Mouse (Mus musculus): ENCODE data around the gene Nop14. TPM values are rescaled to one million over a fixed set of nuclear protein-coding genes. Genes with fewer than 3 reads are reported as not detected.
"Not testable (repeated sequence)": the region's sequence is repeated elsewhere in the genome, so short reads cannot be mapped to it uniquely, and the experiment has no call there.

Nop14 gene
- polyA plus RNA-seq, 1 experiment from 2014 or later, result 32.5 TPM

GRCm38 (mm10) chr5:34608226-34608625, 51.7 kb downstream of the Nop14 start:
- no peaks in the 10 kb centered on the region for H3K9me3 ChIP-seq
- no peak overlapping the region; the same call in 1 of the 2 replicates for H3K27ac ChIP-seq
- H3K27me3 ChIP-seq, result no peaks in the 10 kb centered on the region
- no peak for ATAC-seq (ENCODE audit: insufficient number of reproducible peaks, insufficient read depth, low FRiP score, low TSS enrichment, low read depth)
- peaks cover 65% of the 10 kb centered on the region for H3K36me3 ChIP-seq
- 57% methylated on average over 3 of the region's 3 CpGs for WGBS
- no peak overlapping the region for H3K4me2 ChIP-seq
- no peak overlapping the region for H3K4me3 ChIP-seq
- no peak overlapping the region for H3K9ac ChIP-seq
- H3K4me1 ChIP-seq, result no peaks in the 10 kb centered on the region

GRCm38 (mm10) chr5:34607100-34607880, 52.7 kb downstream of the Nop14 start:
- Histone ChIP-seq H3K4me3 (no peak overlapping the region), H3K4me2 (no peak overlapping the region), H3K27ac (no peak overlapping the region), H3K27me3 (no peaks in the 10 kb centered on the region), H3K9me3 (no peaks in the 10 kb centered on the region), H3K4me1 (no peaks in the 10 kb centered on the region), H3K9ac (no peak overlapping the region), H3K36me3 (peaks cover 68% of the 10 kb centered on the region)
- no peak for ATAC-seq (ENCODE audit: insufficient number of reproducible peaks, insufficient read depth, low FRiP score, low TSS enrichment, low read depth)
- 84% methylated on average over 8 of the region's 8 CpGs for whole genome bisulfite sequencing

GRCm38 (mm10) chr5:34604576-34604975, 55.4 kb downstream of the Nop14 start:
- Histone ChIP-seq H3K9me3 (no peaks in the 10 kb centered on the region), H3K9ac (no peak overlapping the region), H3K27ac (no peak overlapping the region), H3K4me3 (no peak overlapping the region), H3K36me3 (peaks cover 63% of the 10 kb centered on the region), H3K4me2 (no peak overlapping the region), H3K4me1 (no peaks in the 10 kb centered on the region), H3K27me3 (no peaks in the 10 kb centered on the region)
- 92% methylated on average over 5 of the region's 5 CpGs for WGBS
- no peak for ATAC-seq (ENCODE audit: insufficient number of reproducible peaks, insufficient read depth, low FRiP score, low TSS enrichment, low read depth)

- H3K4me2 ChIP-seq, result no peak overlapping the region
- peaks cover 13% of the 10 kb centered on the region for H3K4me1 ChIP-seq
- peaks cover 24% of the 10 kb centered on the region for H3K36me3 ChIP-seq
- no peak overlapping the region for H3K4me3 ChIP-seq
- WGBS, result 96% methylated on average over 9 of the region's 9 CpGs
- H3K9ac ChIP-seq, result no peak overlapping the region
- H3K9me3 ChIP-seq, result no peaks in the 10 kb centered on the region
- ATAC-seq (ENCODE audit: insufficient number of reproducible peaks, insufficient read depth, low FRiP score, low TSS enrichment, low read depth), result no peak
- H3K27me3 ChIP-seq, result no peaks in the 10 kb centered on the region
- no peak overlapping the region for H3K27ac ChIP-seq
Measured at GRCm38 (mm10) chr5:34593202-34593727, 66.7 kb downstream of the Nop14 start.

GRCm38 (mm10) chr5:34592666-34593065, 67.3 kb downstream of the Nop14 start:
- Histone ChIP-seq H3K4me2 (no peak overlapping the region), H3K4me1 (peaks cover 13% of the 10 kb centered on the region), H3K4me3 (no peak overlapping the region), H3K9me3 (no peaks in the 10 kb centered on the region), H3K27ac (no peak overlapping the region), H3K27me3 (no peaks in the 10 kb centered on the region), H3K9ac (no peak overlapping the region), H3K36me3 (peaks cover 19% of the 10 kb centered on the region)
- ATAC-seq (ENCODE audit: insufficient number of reproducible peaks, insufficient read depth, low FRiP score, low TSS enrichment, low read depth), result no peak
- WGBS, result 93% methylated on average over 6 of the region's 6 CpGs

GRCm38 (mm10) chr5:34592224-34592623, 67.7 kb downstream of the Nop14 start:
- H3K4me1 ChIP-seq, result peaks cover 13% of the 10 kb centered on the region
- H3K4me3 ChIP-seq; H3K27ac ChIP-seq; H3K9ac ChIP-seq; H3K4me2 ChIP-seq; H3K9me3 ChIP-seq; ATAC-seq (ENCODE audit: insufficient number of reproducible peaks, insufficient read depth, low FRiP score, low TSS enrichment, low read depth); H3K27me3 ChIP-seq: not testable (repeated sequence)
- 83% methylated on average over 5 of the region's 5 CpGs for WGBS
- peaks cover 17% of the 10 kb centered on the region for H3K36me3 ChIP-seq

- ATAC-seq (ENCODE audit: insufficient number of reproducible peaks, insufficient read depth, low FRiP score, low TSS enrichment, low read depth), result no peak
- H3K9ac ChIP-seq, result no peak overlapping the region
- no peaks in the 10 kb centered on the region for H3K9me3 ChIP-seq
- H3K4me3 ChIP-seq, result no peak overlapping the region
- peaks cover 17% of the 10 kb centered on the region for H3K36me3 ChIP-seq
- H3K27me3 ChIP-seq, result no peaks in the 10 kb centered on the region
- WGBS, result 52% methylated on average over 5 of the region's 5 CpGs
- H3K4me2 ChIP-seq, result no peak overlapping the region
- peaks cover 18% of the 10 kb centered on the region for H3K4me1 ChIP-seq
- H3K27ac ChIP-seq, result no peak overlapping the region
Measured at GRCm38 (mm10) chr5:34591388-34592004, 68.5 kb downstream of the Nop14 start.

GRCm38 (mm10) chr5:34590702-34591101, 69.2 kb downstream of the Nop14 start:
- Histone ChIP-seq H3K4me3 (no peak overlapping the region), H3K9me3 (no peaks in the 10 kb centered on the region), H3K9ac (no peak overlapping the region), H3K36me3 (peaks cover 17% of the 10 kb centered on the region), H3K27me3 (no peaks in the 10 kb centered on the region), H3K4me2 (no peak overlapping the region), H3K27ac (no peak overlapping the region), H3K4me1 (peaks cover 20% of the 10 kb centered on the region)
- WGBS, result 51% methylated on average over 4 of the region's 4 CpGs
- no peak for ATAC-seq (ENCODE audit: insufficient number of reproducible peaks, insufficient read depth, low FRiP score, low TSS enrichment, low read depth)

- Histone ChIP-seq H3K4me2 (no peak overlapping the region), H3K9ac (no peak overlapping the region), H3K9me3 (no peaks in the 10 kb centered on the region), H3K36me3 (peaks cover 17% of the 10 kb centered on the region), H3K27me3 (no peaks in the 10 kb centered on the region), H3K4me3 (no peak overlapping the region), H3K4me1 (peaks cover 20% of the 10 kb centered on the region), H3K27ac (no peak overlapping the region)
- WGBS, result 16% methylated on average over 5 of the region's 5 CpGs
- ATAC-seq (ENCODE audit: insufficient number of reproducible peaks, insufficient read depth, low FRiP score, low TSS enrichment, low read depth), result no peak
Measured at GRCm38 (mm10) chr5:34590059-34590458, 69.9 kb downstream of the Nop14 start.

Other genes starting within 250 kb of the Nop14 start
- gene Tnip2, start 146.2 kb downstream of the Nop14 start, polyA plus RNA-seq (2015; fragmentation: Nextera tagmentation; extraction: Ambion mirVana), result 24.6 and 25.2 TPM in 2 replicates
- gene Sh3bp2, start 134.3 kb downstream of the Nop14 start, polyA plus RNA-seq (2015; fragmentation: Nextera tagmentation; extraction: Ambion mirVana), result 8.3 and 13.9 TPM in 2 replicates
- 196 and 208 TPM in 2 replicates for gene Add1, start 86.5 kb downstream of the Nop14 start, polyA plus RNA-seq (2015; fragmentation: Nextera tagmentation; extraction: Ambion mirVana)
- gene Mfsd10, start 22.9 kb downstream of the Nop14 start, polyA plus RNA-seq (2015; fragmentation: Nextera tagmentation; extraction: Ambion mirVana), result 129 and 146 TPM in 2 replicates
- 4.1 and 5.0 TPM in 2 replicates for gene Grk4, start 231 bp upstream of the Nop14 start, polyA plus RNA-seq (2015; fragmentation: Nextera tagmentation; extraction: Ambion mirVana)
- 15.5 and 15.6 TPM in 2 replicates for gene Htt, start 101.6 kb upstream of the Nop14 start, polyA plus RNA-seq (2015; fragmentation: Nextera tagmentation; extraction: Ambion mirVana)
- 0.48 and 0.60 TPM in 2 replicates for gene Msantd1, start 247.9 kb upstream of the Nop14 start, polyA plus RNA-seq (2015; fragmentation: Nextera tagmentation; extraction: Ambion mirVana)

Measured in embryonic facial prominence, embryonic 13.5 days (tissue).